Mouse (Mus musculus) kidney, adult 11 months (tissue): ENCODE results near the gene Rnf19b.

ENCODE experiments used
- DNase-seq: peaks from one replicate; pipeline ENCODE4 v3.0.0; 2022

Rnf19b gene

GRCm38 (mm10) chr4:129081041-129081440 lies 23.0 kb downstream of the Rnf19b start:
- DNase-seq, result no peak

- no peak for DNase-seq
Observed at GRCm38 (mm10) chr4:129081512-129081911, 23.4 kb downstream of the Rnf19b start.

- DNase-seq, result no peak
Observed at GRCm38 (mm10) chr4:129081939-129082338, 23.9 kb downstream of the Rnf19b start.

- peak; percentile 68 for DNase-seq
Observed at GRCm38 (mm10) chr4:129082379-129083115, 24.5 kb downstream of the Rnf19b start.

- no peak for DNase-seq
Observed at GRCm38 (mm10) chr4:129084896-129085295, 26.8 kb downstream of the Rnf19b start.

- DNase-seq, result peak; percentile 38
Observed at GRCm38 (mm10) chr4:129086078-129086477, 28.0 kb downstream of the Rnf19b start.

- DNase-seq, result no peak
Observed at GRCm38 (mm10) chr4:129087850-129088249, 29.8 kb downstream of the Rnf19b start.

GRCm38 (mm10) chr4:129095276-129095675 lies 37.2 kb downstream of the Rnf19b start:
- DNase-seq, result no peak

GRCm38 (mm10) chr4:129097006-129097405 lies 38.9 kb downstream of the Rnf19b start:
- DNase-seq, result no peak

- DNase-seq, result no peak
Observed at GRCm38 (mm10) chr4:129102133-129102829, 44.2 kb downstream of the Rnf19b start.

GRCm38 (mm10) chr4:129105356-129105755 lies 47.3 kb downstream of the Rnf19b start, which contains the start of gene Tmem54:
Gene Tmem54 (plus strand): TSS chr4:129105548.
- no peak for DNase-seq

GRCm38 (mm10) chr4:129106073-129106472 lies 48.0 kb downstream of the Rnf19b start:
- DNase-seq, result no peak

- no peak for DNase-seq
Observed at GRCm38 (mm10) chr4:129107348-129107899, 49.4 kb downstream of the Rnf19b start.

GRCm38 (mm10) chr4:129108624-129109023 lies 50.6 kb downstream of the Rnf19b start:
- DNase-seq, result no peak

GRCm38 (mm10) chr4:129110804-129111203 lies 52.7 kb downstream of the Rnf19b start:
- no peak for DNase-seq

- no peak for DNase-seq
Observed at GRCm38 (mm10) chr4:129111350-129111749, 53.3 kb downstream of the Rnf19b start.

GRCm38 (mm10) chr4:129112231-129112630 lies 54.2 kb downstream of the Rnf19b start:
- no peak for DNase-seq

GRCm38 (mm10) chr4:129113083-129113988 lies 55.3 kb downstream of the Rnf19b start:
- peak; percentile 56 for DNase-seq

- no peak for DNase-seq
Observed at GRCm38 (mm10) chr4:129116703-129117102, 58.6 kb downstream of the Rnf19b start.

- no peak for DNase-seq
Observed at GRCm38 (mm10) chr4:129117720-129118510, 59.8 kb downstream of the Rnf19b start.

GRCm38 (mm10) chr4:129119708-129120107 lies 61.6 kb downstream of the Rnf19b start:
- no peak for DNase-seq
